Mouse (Mus musculus): Measurements from ENCODE around the gene Stat4.

DNA sequence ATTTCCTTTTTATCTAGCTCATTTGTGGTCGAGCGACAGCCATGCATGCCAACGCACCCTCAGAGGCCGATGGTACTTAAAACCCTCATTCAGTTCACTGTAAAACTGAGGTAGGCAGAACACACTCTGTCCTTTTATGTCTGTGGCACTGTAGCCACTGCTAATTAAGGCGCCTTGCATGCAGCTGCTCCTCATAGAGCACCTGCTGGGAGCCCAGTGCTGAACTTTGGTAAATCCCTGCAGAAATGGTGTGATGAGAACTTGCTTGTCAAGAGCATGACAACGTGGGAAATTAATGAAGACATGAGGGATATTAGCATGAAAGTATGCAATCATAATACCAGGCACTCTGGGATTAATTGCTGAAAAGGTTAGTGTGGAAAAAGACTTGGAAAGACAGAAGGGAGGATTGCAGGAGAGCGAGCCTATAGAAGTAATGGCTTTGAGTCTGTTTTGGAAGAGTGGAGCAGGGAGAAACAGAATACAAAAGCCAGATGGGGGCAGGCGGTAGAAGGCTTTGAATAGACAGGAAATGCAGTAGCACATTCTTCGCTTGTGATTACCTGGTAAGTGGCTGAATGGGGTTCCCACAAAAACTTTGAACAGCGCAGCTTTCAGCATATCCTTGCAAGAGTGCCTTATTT lies 92.9 kb downstream of the Stat4 start:
- TF ChIP-seq EP300 (optimal IDR thresholded peaks at IDR 0.05) (no peak), CTCF (IDR thresholded peaks at IDR 0.05; ENCODE audit: low read depth) (no peak)

Data from stomach, postnatal 0 days (tissue).